Mouse (Mus musculus) cortical plate, adult 2 months (tissue): ENCODE data around the gene Prame. TPM values are rescaled to one million over a fixed set of nuclear protein-coding genes. Genes with fewer than 3 reads are reported as not detected.
A peak's percentile ranks its signal among the peaks of the same experiment; 100 is the strongest.
"Not testable (repeated sequence)": the region's sequence is repeated elsewhere in the genome, so short reads cannot be mapped to it uniquely, and the experiment has no call there.

ENCODE experiments used
- H3K27ac ChIP-seq: fragments of 200-500 bp; 2 replicates; pipeline ENCODE4 v1.5.1; 2012; ENCODE audit warnings: low read length, control low read depth, inconsistent platforms; ENCODE audit not compliant: insufficient read depth
- H3K4me1 ChIP-seq: fragments of 200-500 bp; 2 replicates; pipeline ENCODE4 v1.6.1; 2011; ENCODE audit warnings: low read length; ENCODE audit not compliant: control insufficient read depth, insufficient read depth
- H3K4me3 ChIP-seq: fragments of 200-500 bp; 2 replicates; pipeline ENCODE4 v1.5.1; 2011; ENCODE audit warnings: mild to moderate bottlenecking, low read length, control low read depth; ENCODE audit not compliant: insufficient read depth
- CTCF ChIP-seq: fragments of 200-500 bp; IDR thresholded peaks from 2 replicates; pipeline ENCODE4 v1.5.1; 2011; ENCODE audit warnings: mild to moderate bottlenecking, control low read depth, low read length; ENCODE audit not compliant: insufficient read depth; ENCODE audit errors: extremely low read depth
- POLR2A ChIP-seq: fragments of 200-500 bp; IDR thresholded peaks from 2 replicates; pipeline ENCODE4 v1.6.1; 2011; ENCODE audit warnings: mild to moderate bottlenecking, low read length, control low read depth; ENCODE audit not compliant: insufficient read depth; ENCODE audit errors: extremely low read depth
- polyA plus RNA-seq: library from polyadenylated mRNA; depleted of rRNA; stranded (reverse); fragments of >200 nt; gene quantifications from 2 replicates; pipeline ENCODE4 v1.2.3, GENCODE M21; 2012; rRNA removed

Prame gene
- polyA plus RNA-seq, result not detected in 2 replicates

GRCm38 (mm10) chrX:135627605-135628004 is at the start of gene Prame:
TSS of gene Prame (minus strand) at chrX:135627705.
- TF ChIP-seq CTCF, result no peak
- no peak for TF ChIP-seq POLR2A
- Histone ChIP-seq H3K27ac (no peak within 1 kb of the TSS), H3K4me1 (no peaks in the 10 kb centered on the region), H3K4me3 (no peak within 1 kb of the TSS)

GRCm38 (mm10) chrX:135652173-135652772 is 24.8 kb upstream of the Prame start:
- Histone ChIP-seq H3K4me1 (no peaks in the 10 kb centered on the region), H3K27ac (no peak overlapping the region), H3K4me3 (no peak overlapping the region)
- TF ChIP-seq CTCF, result 0 out of 2 replicates have a peak, but pooled peaks have one; percentile 3
- no peak for TF ChIP-seq POLR2A

- H3K4me3 ChIP-seq, H3K27ac ChIP-seq, H3K4me1 ChIP-seq: not testable (repeated sequence)
- peak; percentile 31; the same call in 1 of the 2 replicates for TF ChIP-seq CTCF
Measured at GRCm38 (mm10) chrX:135601298-135602029, 26.0 kb downstream of the Prame start.

GRCm38 (mm10) chrX:135598677-135599076 is 28.8 kb downstream of the Prame start, which contains the start of gene Nxf7:
TSS of gene Nxf7 (minus strand) at chrX:135598777.
- peak within 1 kb of the TSS; percentile 79 for H3K27ac ChIP-seq
- no peaks in the 10 kb centered on the region; the same call in 1 of the 2 replicates for H3K4me1 ChIP-seq
- H3K4me3 ChIP-seq, result no peak within 1 kb of the TSS
- TF ChIP-seq POLR2A, result no peak
- TF ChIP-seq CTCF, result no peak

GRCm38 (mm10) chrX:135598096-135598495 is 29.4 kb downstream of the Prame start:
- peaks cover under 1% of the 10 kb centered on the region; the same call in 1 of the 2 replicates for H3K4me1 ChIP-seq
- H3K27ac ChIP-seq, result peak overlapping the region; percentile 79
- TF ChIP-seq POLR2A (no peak), CTCF (no peak)
- no peak overlapping the region for H3K4me3 ChIP-seq

- TF ChIP-seq CTCF (no peak), POLR2A (no peak)
- Histone ChIP-seq H3K4me3 (no peak overlapping the region), H3K27ac (no peak overlapping the region)
Measured at GRCm38 (mm10) chrX:135576412-135576811, 51.1 kb downstream of the Prame start.

GRCm38 (mm10) chrX:135574958-135575628 is 52.4 kb downstream of the Prame start:
- not testable (repeated sequence) for H3K4me3 ChIP-seq, H3K27ac ChIP-seq, H3K4me1 ChIP-seq

More at GRCm38 (mm10) chrX:135576412-135576811, 51.1 kb downstream of the Prame start:
- H3K4me1 ChIP-seq, result no peaks in the 10 kb centered on the region

DNA sequence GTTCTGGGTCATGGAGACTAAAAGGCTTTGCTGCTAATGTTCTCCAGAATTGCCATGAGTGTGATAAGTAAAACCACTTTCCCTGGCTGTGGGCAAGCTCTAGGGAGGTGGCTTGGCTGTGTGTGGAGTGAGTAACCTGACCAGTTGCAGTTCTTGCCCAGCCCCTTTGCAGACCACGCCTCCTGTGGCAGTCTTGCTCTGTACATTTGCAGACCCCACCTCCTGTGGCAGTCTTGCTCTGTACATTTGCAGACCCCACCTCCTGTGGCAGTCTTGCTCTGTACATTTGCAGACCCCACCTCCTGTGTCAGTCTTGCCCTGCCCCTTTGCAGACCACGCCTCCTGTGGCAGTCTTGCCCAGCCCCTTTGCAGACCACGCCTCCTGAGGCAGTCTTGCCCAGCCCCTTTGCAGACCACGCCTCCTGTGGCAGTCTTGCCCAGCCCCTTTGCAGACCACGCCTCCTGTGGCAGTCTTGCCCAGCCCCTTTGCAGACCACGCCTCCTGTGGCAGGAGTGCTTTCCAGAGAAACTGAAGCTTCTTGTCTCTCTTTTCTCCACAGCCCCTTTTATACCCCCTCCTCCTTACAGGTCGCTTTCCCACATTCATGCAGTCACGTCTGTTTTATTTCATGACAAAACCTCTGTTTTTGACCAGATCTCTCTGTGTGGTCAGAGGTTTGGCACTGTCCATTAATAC is 53.1 kb downstream of the Prame start:
- not testable (repeated sequence) for H3K27ac ChIP-seq, H3K4me3 ChIP-seq, H3K4me1 ChIP-seq

GRCm38 (mm10) chrX:135569467-135569866 is 58.0 kb downstream of the Prame start:
- H3K4me3 ChIP-seq, result not testable (repeated sequence)
- peak; percentile 81 for TF ChIP-seq CTCF

GRCm38 (mm10) chrX:135564934-135565333 is 62.6 kb downstream of the Prame start:
- not testable (repeated sequence) for H3K27ac ChIP-seq, H3K4me1 ChIP-seq, H3K4me3 ChIP-seq

More at GRCm38 (mm10) chrX:135569467-135569866, 58.0 kb downstream of the Prame start:
- not testable (repeated sequence) for H3K27ac ChIP-seq, H3K4me1 ChIP-seq

Other genes with a start within 250 kb of the Prame start
- 0.06 TPM in 2 replicates for gene Gm7903, start 193.9 kb downstream of the Prame start, polyA plus RNA-seq
- 0.02 TPM in 1 of 2 replicates, not detected in the other for gene AV320801, start 133.1 kb downstream of the Prame start, polyA plus RNA-seq
- 4.3 and 6.4 TPM in 2 replicates for gene Nxf7, start 28.9 kb downstream of the Prame start, polyA plus RNA-seq
- gene Tcp11x2, start 66.1 kb upstream of the Prame start, polyA plus RNA-seq, result not detected in 2 replicates
- not detected in 2 replicates for gene Tmsb15a, start 97.6 kb upstream of the Prame start, polyA plus RNA-seq
- gene Armcx5, start 115.0 kb upstream of the Prame start, polyA plus RNA-seq, result 20.8 and 23.2 TPM in 2 replicates
- gene Gprasp1, start 115.0 kb upstream of the Prame start, polyA plus RNA-seq, result 181 and 198 TPM in 2 replicates
- 41.7 and 42.0 TPM in 2 replicates for gene Bhlhb9, start 169.9 kb upstream of the Prame start, polyA plus RNA-seq
- 91.8 and 112 TPM in 2 replicates for gene Gprasp2, start 211.3 kb upstream of the Prame start, polyA plus RNA-seq